Mouse (Mus musculus): ENCODE measurements around the gene Arhgap6.

Gene Arhgap6

GRCm38 (mm10) chrX:169110031-169110430 lies 315.1 kb downstream of the Arhgap6 start:
- DNase-seq (ENCODE audit: low spot score in 2 of 2), result no peak

- DNase-seq (ENCODE audit: low spot score in 2 of 2), result no peak
These were observed 317.8 kb downstream of the Arhgap6 start for GRCm38 (mm10) chrX:169112662-169113061.

- no peak for DNase-seq (ENCODE audit: low spot score in 2 of 2)
These were observed 328.3 kb downstream of the Arhgap6 start for GRCm38 (mm10) chrX:169123115-169123772.

- DNase-seq (ENCODE audit: low spot score in 2 of 2), result no peak
These were observed 328.9 kb downstream of the Arhgap6 start for GRCm38 (mm10) chrX:169123773-169124151.

- DNase-seq (ENCODE audit: low spot score in 2 of 2), result no peak
These were observed 344.9 kb downstream of the Arhgap6 start for GRCm38 (mm10) chrX:169139758-169140157.

- no peak for DNase-seq (ENCODE audit: low spot score in 2 of 2)
These were observed 345.6 kb downstream of the Arhgap6 start for GRCm38 (mm10) chrX:169140467-169140866.

- no peak for DNase-seq (ENCODE audit: low spot score in 2 of 2)
These were observed 358.9 kb downstream of the Arhgap6 start for GRCm38 (mm10) chrX:169153805-169154204.

GRCm38 (mm10) chrX:169158385-169158784 lies 363.5 kb downstream of the Arhgap6 start:
- DNase-seq (ENCODE audit: low spot score in 2 of 2), result no peak

- DNase-seq (ENCODE audit: low spot score in 2 of 2), result no peak
These were observed 376.1 kb downstream of the Arhgap6 start for GRCm38 (mm10) chrX:169170981-169171380.

- DNase-seq (ENCODE audit: low spot score in 2 of 2), result no peak
These were observed 378.9 kb downstream of the Arhgap6 start for GRCm38 (mm10) chrX:169173796-169174195.

- DNase-seq (ENCODE audit: low spot score in 2 of 2), result no peak
These were observed 383.7 kb downstream of the Arhgap6 start for GRCm38 (mm10) chrX:169178634-169179033.

GRCm38 (mm10) chrX:169187100-169187499 lies 392.2 kb downstream of the Arhgap6 start, which contains the start of gene Amelx:
Gene Amelx, minus strand, starts transcription at chrX:169187200.
- DNase-seq (ENCODE audit: low spot score in 2 of 2), result no peak

GRCm38 (mm10) chrX:169210019-169210418 lies 415.1 kb downstream of the Arhgap6 start:
- no peak for DNase-seq (ENCODE audit: low spot score in 2 of 2)

GRCm38 (mm10) chrX:169220064-169220463 lies 425.2 kb downstream of the Arhgap6 start:
- DNase-seq (ENCODE audit: low spot score in 2 of 2), result no peak

- no peak for DNase-seq (ENCODE audit: low spot score in 2 of 2)
These were observed 427.6 kb downstream of the Arhgap6 start for GRCm38 (mm10) chrX:169222357-169223062.

GRCm38 (mm10) chrX:169255915-169256314 lies 461.0 kb downstream of the Arhgap6 start:
- no peak for DNase-seq (ENCODE audit: low spot score in 2 of 2)

- no peak for DNase-seq (ENCODE audit: low spot score in 2 of 2)
These were observed 461.8 kb downstream of the Arhgap6 start for GRCm38 (mm10) chrX:169256741-169257140.

GRCm38 (mm10) chrX:169261034-169261433 lies 466.1 kb downstream of the Arhgap6 start:
- DNase-seq (ENCODE audit: low spot score in 2 of 2), result no peak

- DNase-seq (ENCODE audit: low spot score in 2 of 2), result no peak
These were observed 467.3 kb downstream of the Arhgap6 start for GRCm38 (mm10) chrX:169262212-169262611.

- no peak for DNase-seq (ENCODE audit: low spot score in 2 of 2)
These were observed 468.7 kb downstream of the Arhgap6 start for GRCm38 (mm10) chrX:169263433-169264172.

GRCm38 (mm10) chrX:169299579-169299978 lies 504.7 kb downstream of the Arhgap6 start:
- DNase-seq (ENCODE audit: low spot score in 2 of 2), result no peak

- DNase-seq (ENCODE audit: low spot score in 2 of 2), result no peak
These were observed 507.6 kb downstream of the Arhgap6 start for GRCm38 (mm10) chrX:169302271-169303045.

Data from thymus, postnatal 10 days (tissue).